Mouse (Mus musculus): Measurements from ENCODE around the gene Phpt1.

DNA sequence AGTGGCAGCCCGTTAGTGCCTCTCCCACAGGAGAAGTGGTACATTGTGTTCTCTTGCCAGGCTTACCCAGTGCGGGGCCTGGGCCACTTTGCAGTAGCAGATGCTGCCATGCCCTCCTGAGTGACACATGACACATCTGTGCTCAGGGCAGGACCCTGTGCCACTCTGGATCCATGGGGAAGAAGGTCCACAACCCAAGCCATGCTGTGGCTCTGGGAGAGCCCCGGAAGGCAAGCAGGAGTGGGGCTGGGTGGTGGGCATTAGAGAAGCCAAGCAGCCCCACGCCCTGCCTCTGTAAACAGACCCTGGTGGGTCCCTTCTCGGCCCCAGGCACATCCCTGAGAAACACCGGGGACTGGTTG is 8.1 kb upstream of the Phpt1 start:
- no peak for TF ChIP-seq CTCF (IDR thresholded peaks at IDR 0.05; ENCODE audit: borderline replicate concordance, insufficient read depth, low read depth, low read length)
- no peak for TF ChIP-seq POLR2A (IDR thresholded peaks at IDR 0.05; ENCODE audit: borderline replicate concordance, insufficient read depth, low read length)

All from cerebellum, adult 2 months (tissue).